Mouse (Mus musculus) common myeloid progenitor, adult 5-6 weeks (primary cell): ENCODE data around the gene Hnrnpa3. TPM values are rescaled to one million over a fixed set of nuclear protein-coding genes. Genes with fewer than 3 reads are reported as not detected.
"Not testable (repeated sequence)": the region's sequence is repeated elsewhere in the genome, so short reads cannot be mapped to it uniquely, and the experiment has no call there.

ENCODE experiments used
- ATAC-seq: replicated peaks from 2 replicates; pipeline ENCODE4 v1.8.0; 2016; ENCODE audit warnings: low read depth, mild to moderate bottlenecking, moderate TSS enrichment, inconsistent platforms; ENCODE audit not compliant: poor library complexity, severe bottlenecking
- total RNA-seq: library from RNA; stranded (forward); fragments of 200-1000, 187-1606 nt; gene quantifications from 2 replicates; pipeline ENCODE4 v1.2.3, GENCODE M21; 2017

The Hnrnpa3 gene
- total RNA-seq: 329 and 360 TPM in 2 replicates

DNA sequence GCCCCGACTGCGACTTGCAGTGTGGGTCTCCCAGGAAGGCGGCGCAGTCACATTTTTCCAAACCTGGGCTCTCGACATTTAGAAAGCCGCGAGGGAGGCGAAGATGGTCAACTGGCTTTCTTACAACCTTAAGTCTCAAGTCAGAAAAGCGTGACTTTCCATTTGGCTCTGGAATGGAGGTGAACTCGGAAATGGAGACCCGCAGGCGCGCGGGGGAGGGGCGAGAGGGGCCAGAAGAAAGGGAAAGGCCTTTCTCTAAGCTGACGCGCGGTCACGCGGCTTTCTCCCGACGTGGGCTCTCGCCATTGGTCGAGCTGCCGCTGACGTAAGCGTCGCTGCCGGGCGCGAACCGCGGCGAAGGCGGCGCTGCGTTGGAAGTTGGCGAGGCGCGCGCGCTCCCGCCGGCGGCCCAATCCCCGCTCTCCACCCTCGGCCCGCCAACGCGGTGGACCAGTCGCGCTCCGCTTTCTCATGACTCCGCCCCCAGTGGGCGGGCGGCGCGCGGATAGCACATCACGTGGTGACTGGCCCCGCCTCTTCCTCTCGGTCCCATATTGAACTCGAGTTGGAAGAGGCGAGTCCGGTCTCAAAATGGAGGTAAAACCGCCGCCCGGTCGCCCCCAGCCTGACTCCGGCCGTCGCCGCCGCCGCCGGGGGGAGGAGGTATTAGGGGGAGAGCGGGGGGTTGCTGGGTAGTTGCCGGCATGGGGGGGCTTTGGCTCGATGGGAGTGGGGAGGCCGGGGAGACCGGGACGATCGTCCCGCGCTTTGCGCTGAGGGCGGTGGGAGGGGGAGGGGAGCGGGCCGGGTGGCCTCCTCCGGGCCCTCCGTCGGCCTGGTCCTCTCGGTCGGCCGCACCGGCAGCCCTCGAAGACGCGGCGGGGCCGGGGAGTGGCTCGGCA is at the start of gene Hnrnpa3:
Gene Hnrnpa3, plus strand, starts transcription at position 535 of the 902 bp plus-strand sequence.
- peak; percentile 86 for ATAC-seq

DNA sequence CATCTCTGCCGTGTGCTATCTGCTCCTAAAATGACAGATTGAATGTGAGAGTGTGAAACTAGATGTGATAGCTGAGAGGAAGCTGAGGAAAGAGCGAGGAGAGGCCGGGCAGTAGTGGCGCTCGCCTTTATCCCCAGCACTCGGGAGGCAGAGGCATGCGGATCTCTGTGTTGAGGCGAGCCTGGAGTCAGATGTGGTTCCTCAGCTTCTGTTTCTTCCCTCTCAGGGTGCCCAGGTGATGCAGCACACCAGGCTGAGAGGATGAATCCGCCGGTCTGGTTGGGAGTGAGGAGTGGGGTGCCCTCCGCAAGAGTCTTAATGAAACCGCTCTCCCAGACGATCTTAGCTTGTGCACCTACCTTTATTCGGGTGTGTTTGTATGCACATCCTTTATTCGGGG is 49.1 kb upstream of the Hnrnpa3 start:
- no peak for ATAC-seq

DNA sequence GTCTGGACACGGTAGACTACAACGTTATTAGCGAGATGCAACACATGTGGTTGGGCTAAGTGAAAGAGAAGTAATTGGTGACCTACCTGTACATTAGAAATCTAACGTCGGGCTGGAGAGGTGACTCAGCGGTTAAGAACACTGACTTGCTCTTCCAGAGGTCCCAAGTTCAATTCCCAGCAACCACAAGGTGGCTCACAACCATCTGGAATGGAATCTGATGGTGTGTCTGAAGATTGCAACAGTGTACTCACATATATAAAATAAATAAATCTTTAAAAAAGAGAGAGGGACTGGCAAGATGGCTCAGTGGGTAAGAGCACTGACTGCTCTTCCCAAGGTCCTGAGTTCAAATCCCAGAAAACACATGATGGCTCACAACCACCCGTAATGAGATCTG is 48.5 kb upstream of the Hnrnpa3 start:
- not testable (repeated sequence) for ATAC-seq

DNA sequence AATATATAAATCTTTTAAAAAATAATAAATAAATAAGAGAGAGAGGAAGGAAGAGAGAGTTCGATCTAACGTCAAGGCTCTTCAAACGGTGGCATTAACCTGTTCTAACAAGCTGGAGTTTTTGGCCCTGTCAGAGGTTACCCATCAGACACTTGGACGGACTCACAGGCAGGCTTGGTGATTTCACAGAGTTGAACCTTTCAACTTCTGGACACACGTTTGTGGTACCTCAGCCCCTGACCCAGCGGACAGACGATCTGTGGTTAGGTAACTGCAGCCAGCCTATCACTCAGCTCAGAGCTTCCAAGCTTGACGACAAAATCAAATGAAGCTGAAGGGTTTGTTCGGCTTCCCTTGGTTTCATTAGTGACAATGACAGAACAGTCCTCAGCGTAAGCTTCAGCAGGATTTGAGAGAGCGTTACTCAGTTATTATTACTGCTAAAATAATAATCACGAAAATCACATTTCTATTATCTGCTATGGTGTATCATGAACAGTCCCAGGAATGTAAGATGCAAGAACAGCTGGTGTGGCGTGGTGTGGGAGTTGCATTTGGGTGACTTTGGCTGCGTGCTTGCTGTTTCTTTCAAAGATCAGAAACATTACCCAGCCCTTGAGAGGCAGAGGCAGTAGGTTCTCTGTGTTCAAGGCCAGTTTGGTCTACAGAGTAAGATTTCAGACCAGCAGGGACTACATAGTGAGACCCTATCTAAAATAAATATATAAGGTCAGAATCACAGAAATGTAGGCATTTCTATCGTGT is 47.8 kb upstream of the Hnrnpa3 start:
- no peak for ATAC-seq

DNA sequence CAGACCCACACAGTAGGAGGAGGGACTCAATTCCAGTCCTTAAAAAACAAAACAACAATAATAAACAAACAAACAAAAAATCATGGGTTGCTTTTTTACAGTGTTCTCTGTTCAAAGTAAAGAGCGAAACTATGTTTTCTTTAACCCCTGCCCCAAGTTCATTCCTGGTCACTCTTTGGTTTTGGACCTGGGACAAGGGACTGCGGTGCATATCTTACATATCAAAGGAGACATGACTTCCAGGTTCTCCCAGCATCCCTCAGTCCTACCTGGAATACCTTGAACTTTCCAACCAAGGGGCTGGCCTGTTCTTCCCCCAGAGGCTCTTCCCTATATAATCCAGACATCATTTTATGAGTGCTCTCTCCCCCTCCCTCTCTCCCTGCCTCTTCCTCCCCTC is 47.1 kb upstream of the Hnrnpa3 start:
- no peak for ATAC-seq

DNA sequence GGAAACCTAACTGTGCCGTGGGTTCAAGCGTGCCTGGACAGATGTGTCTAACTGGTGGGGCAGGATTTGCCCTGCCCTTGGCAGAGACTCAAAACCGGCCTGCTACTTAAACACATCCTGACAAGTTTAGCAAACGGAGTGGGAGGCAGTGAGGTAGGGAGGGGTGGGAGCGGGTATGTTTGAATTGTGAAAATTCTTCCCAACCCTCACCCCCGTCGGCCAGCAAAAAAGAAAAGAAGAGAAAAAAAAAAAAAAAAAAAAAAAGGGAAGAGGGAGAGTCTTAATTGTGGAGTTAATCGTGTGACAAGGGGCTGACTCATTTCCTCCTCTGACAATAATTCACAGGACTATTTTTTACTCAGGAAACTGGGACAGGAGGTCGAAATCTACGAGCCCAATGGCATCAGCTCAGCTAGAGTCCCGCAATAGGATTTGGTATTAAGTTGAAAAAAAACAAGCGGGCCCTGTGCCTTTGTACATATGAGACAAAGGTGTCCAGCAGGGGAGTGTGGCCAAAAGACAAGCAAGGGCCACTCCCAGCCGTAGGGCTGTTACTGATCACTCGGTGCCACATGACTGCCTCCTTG is 46.0 kb upstream of the Hnrnpa3 start:
- ATAC-seq: peak; percentile 64

DNA sequence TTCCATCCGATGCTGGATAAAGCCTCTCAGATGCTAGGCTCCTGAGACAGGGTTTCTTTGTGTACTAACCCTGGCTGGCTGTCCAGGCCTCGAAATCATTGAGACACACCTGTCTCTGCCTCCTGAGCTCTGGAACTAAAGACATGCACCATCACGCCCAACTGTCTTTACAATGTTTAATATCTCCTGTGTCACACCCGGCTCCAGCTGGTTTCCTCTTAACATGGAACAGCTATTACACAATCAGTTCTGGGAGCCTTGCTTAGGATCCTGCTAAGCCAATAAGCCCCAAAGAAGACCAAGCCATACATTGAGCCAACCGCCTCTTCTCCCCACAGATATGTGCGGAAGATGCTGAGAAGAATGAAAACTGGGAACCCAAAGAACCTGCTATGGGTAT is 44.5 kb upstream of the Hnrnpa3 start:
- no peak for ATAC-seq

DNA sequence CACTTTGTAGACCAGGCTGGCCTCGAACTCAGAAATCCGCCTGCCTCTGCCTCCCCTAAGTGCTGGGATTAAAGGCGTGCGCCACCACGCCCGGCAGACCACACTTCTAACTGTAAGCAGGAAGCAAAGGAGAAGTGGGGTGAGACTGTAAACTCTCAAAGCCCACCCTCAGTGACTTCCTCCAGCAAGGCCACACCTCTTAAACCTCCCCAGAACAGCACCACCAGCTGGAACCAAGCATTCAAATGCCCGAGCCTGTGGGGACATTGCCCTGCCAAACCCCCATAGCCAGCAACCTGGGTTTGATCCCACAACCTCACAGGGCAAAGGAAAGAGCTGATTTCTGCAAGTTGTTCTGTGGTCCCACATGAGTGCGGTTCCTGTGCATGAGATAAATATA is 42.1 kb upstream of the Hnrnpa3 start:
- ATAC-seq: no peak

DNA sequence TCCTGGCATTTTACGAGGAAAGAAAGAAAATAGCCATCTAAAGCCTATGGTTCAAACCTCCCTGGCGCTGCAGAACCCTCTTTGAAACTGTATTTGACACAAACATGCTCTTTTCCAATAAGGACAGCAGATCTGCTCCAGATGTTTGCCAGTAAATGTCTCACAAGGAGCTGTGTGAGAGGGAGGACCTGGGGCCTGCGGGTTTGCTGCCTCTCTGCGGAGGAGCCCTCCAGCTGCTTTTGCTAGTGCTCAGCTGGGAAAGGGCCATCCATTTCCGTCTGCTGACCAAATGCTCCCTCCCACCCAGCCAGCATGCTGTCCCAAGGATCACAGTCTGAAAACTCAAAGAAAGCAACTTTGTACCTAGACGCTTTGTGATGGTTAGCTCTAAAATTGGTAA is 40.3 kb upstream of the Hnrnpa3 start:
- no peak for ATAC-seq

DNA sequence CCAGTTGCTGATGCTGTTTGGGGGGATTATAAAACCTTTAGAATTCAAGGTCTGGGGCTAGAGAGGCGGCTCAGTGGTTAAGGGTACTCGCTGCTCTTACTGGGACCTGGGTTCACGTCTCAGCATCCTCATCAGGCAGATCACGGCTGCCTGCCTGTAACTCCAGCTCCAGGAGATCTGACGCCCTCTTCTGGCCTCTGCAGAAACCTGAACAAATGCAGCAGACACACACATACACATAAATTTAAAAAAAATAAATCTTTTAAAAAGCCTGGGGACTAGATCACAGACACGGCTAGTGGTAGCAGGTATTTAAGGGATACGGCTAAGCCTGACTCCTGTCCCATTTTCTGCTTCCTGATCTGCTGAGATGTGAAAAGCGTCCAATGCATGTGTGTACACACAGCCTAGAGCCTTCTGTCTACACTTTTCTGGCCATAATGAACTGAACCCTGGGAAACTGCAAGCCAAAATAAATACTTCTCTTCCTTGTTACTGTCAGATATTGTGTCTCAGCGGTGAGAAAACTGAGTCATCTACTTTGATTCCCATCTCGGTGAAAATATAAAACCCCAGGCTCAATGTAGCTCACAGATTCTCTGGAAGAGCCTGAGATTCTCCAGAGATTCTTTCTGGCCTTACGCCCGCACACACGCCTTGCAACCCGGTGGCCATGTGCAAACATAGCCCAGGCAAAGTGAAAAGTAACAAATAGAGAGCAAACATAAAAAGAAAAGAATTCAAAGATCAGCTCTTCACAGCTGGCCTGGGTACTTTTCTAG is 37.0 kb upstream of the Hnrnpa3 start:
- no peak for ATAC-seq

DNA sequence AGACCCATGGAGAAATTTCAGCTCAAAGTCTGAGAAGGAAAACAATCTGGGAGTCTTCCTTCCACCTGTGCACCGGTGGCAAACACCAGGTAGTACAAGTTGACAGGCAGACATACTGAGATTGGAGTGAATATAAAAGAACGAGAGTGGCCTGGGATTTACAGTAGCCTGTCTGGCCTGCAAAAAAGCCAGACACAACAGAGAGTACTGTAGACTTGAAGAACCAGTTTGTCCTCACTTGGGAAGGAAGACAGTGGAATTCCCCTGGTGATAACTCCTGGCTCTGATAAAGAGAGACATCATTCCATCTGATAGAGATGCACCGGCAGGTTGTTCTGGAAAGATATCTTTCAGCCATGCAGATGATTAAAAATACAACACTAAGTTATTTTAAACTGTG is 34.0 kb upstream of the Hnrnpa3 start:
- no peak for ATAC-seq

DNA sequence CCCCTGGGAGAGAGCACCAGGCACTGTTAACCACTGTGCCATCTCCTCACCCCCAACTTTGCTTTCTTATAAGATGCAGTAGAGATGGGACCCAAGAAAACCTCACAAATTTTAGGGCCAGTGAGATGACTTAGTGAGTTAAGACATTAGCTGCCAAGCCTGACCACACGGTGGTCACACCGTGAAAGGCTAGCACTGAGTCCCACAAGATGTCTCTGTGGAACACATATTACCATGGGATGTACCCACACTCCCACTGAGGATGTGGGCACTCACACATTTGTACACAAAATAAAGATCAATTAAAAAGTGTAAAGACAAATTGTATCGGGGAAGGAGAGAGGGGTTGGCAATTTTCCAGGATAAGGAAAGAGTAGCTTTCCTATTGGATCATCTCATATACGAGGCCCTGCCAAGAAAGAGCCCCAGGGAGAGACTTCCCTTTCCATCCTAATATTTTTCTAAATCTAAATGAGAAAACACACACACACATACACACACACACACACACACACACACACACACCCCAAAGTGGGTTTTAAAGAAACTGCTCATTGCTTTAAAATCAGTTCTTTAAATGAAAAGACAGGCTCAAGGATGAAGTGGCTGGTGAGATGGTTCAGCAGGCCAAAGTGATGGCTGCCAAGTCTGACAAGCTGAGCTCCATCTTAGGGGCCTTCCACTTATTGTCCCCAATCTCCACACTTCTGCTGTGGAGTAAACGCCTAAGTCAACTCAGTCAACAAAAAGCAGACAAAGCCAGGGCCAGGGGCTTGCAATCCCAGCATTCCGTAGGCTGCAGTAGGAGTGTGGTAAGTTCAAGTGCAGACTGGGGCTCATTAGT is 32.2 kb upstream of the Hnrnpa3 start:
- ATAC-seq: no peak

DNA sequence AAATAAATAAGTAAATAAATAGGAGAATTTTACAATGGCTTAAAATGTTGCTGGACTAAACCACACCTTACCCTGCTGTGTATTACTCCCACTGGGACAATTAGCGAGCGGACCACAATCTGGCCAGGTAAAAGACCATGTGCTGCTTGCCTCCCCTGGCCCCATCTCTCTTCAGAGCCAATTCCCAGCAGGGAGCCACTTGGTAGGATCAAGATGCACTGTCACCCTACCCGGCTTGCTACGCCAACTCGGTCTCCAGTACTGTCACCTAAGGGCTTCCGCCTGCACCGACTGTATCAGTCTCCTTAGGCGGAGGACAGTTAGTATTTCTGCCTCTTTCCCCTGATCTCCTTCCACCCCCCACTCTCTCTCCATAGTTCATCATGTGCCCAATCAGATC is 30.6 kb upstream of the Hnrnpa3 start:
- ATAC-seq: no peak

DNA sequence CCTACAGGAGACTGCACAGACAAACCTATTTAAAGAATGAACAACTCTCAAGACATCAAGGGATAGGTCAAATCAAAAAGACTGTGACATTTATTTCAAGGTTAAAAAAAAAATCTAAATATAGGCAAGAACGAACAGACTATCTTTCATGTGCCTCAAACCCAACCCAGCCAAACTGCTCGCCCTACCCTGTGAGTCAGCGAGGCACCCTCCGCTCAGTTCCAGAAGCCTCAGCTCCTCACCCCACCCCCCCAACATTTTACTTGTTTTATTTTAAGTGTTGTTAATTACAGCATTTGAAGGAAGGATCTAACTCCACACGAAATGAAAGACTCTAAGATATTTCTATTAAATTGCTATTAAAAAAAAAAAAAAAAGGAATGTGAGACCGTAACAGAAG is 27.6 kb upstream of the Hnrnpa3 start:
- ATAC-seq: no peak

DNA sequence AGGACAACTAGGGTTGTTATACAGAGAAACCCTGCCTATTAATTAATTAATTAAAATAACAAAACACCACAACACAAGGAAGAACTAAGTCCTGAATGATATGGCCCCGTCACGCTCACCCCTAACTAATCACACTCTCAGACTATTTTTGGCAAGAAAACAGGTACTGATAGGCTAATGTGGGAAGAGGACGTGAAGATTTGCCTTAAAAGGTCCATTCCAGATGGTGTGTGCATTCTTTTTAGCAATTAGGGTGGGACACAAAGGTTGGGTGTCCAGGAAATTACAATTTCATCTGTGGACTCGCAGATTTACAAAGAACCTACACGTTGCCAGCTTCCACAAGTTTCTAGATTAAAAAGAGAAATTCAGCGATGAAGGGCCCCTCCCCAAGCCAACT is 27.0 kb upstream of the Hnrnpa3 start:
- ATAC-seq: no peak

DNA sequence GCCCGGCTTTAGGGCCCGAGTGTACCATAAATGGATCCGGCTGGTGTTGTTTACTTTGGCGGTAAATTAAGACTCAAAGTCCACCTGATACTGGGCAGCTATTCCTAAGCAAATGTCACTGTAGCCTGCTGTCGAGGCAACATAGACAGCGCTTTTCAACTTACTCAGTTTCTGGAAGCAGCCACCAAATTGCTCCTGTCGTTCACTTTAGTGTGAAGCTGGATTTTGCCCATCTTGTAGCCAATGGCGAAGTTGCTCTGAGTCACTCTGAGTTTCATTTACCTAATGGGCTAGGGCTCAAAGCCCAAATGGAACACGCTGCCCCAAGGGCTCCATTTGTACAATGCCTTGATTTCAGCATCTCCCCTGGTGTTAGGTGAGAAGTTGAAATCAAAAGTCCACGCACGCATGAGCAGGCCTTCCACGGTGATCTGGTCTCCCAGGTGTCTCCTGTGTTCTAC is 26.3 kb upstream of the Hnrnpa3 start:
- no peak for ATAC-seq

DNA sequence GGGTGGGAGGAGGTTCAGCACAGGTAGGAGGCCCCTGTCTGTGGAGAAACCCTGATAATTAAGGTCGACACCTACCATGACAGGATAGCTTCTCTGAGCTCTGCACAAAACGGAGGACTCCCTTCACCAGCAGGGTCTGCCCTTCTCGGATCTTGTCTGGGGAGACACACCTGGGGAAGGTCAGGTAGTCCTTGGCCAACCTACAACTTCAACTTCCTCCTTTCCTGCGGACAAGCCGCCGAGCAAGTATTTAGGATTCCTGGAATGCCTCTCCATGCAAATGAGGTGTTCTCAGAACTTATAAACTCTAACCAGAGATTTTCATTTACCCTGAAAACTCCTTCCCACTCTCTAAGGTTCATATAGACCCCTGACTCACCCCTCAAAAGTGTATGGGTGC is 25.7 kb upstream of the Hnrnpa3 start:
- no peak for ATAC-seq

DNA sequence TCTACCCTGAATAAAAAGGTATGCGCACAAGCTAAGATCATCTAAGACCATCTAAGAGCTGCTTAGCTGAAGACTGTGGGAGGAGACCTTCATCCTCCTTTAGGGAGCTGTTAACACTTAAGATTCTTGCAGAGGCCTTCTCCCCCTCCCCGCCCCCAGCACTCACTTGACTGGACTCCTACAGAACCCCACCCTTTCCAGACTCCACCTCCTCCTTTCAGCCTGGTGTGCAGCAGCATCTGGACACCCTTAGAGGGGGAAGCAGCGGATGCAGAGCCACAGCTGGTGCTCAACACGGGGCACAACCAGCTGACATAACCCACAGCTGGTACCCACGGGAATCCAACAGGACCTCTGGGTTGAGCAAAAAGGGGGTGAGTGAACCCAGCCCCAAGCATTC is 25.3 kb upstream of the Hnrnpa3 start:
- peak; percentile 50 for ATAC-seq

DNA sequence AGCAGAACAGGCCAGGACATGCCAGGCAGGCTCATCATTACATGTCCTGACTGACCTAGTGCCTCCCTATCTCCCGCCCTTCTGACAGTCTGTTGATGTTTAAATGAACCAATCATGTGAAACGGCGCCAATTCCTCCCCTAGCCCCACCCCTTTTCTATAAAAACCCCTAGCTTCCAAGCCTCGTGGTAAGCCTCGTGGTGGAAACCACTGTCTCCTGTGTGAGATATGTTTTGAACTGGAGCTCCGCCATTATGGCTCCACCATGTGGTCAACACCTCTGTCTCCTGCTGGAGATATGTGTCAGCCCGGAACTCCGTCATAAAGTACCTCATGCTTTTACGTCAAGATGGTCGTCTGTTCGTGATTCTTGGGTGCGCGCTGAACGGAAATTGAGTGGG is 24.6 kb upstream of the Hnrnpa3 start:
- not testable (repeated sequence) for ATAC-seq
